Mouse (Mus musculus) ovary, adult 18-20 months (tissue): ENCODE data around the gene Btbd11.
A peak's percentile ranks its signal among the peaks of the same experiment; 100 is the strongest.

Experiments
- DNase-seq: peaks from one replicate; pipeline ENCODE4 v3.0.0; 2022; ENCODE audit warnings: low spot score, mixed read lengths

Btbd11 gene

GRCm38 (mm10) chr10:85386605-85387218, at the start of gene Btbd11:
TSS of gene Btbd11 (plus strand) at chr10:85386814.
- DNase-seq, result peak; percentile 92

- DNase-seq, result no peak
Observed at GRCm38 (mm10) chr10:85338733-85339132, 47.9 kb upstream of the Btbd11 start.

GRCm38 (mm10) chr10:85341867-85342266, 44.7 kb upstream of the Btbd11 start:
- no peak for DNase-seq

GRCm38 (mm10) chr10:85347171-85347570, 39.4 kb upstream of the Btbd11 start:
- DNase-seq, result no peak

- no peak for DNase-seq
Observed at GRCm38 (mm10) chr10:85352505-85352904, 34.1 kb upstream of the Btbd11 start.

- DNase-seq, result no peak
Observed at GRCm38 (mm10) chr10:85354270-85354669, 32.3 kb upstream of the Btbd11 start.

- DNase-seq, result no peak
Observed at GRCm38 (mm10) chr10:85359501-85360066, 27.0 kb upstream of the Btbd11 start.

GRCm38 (mm10) chr10:85362766-85363442, 23.7 kb upstream of the Btbd11 start:
- no peak for DNase-seq

- DNase-seq, result no peak
Observed at GRCm38 (mm10) chr10:85366876-85367275, 19.7 kb upstream of the Btbd11 start.

- no peak for DNase-seq
Observed at GRCm38 (mm10) chr10:85371309-85371708, 15.3 kb upstream of the Btbd11 start.

- no peak for DNase-seq
Observed at GRCm38 (mm10) chr10:85372108-85372507, 14.5 kb upstream of the Btbd11 start.

- DNase-seq, result no peak
Observed at GRCm38 (mm10) chr10:85378972-85379371, 7.6 kb upstream of the Btbd11 start.

- DNase-seq, result no peak
Observed at GRCm38 (mm10) chr10:85382981-85383380, 3.6 kb upstream of the Btbd11 start.

GRCm38 (mm10) chr10:85387219-85388070, 831 bp downstream of the Btbd11 start:
- DNase-seq, result peak; percentile 41

- no peak for DNase-seq
Observed at GRCm38 (mm10) chr10:85388071-85388750, 1.6 kb downstream of the Btbd11 start.

- DNase-seq, result no peak
Observed at GRCm38 (mm10) chr10:85388751-85389115, 2.1 kb downstream of the Btbd11 start.

GRCm38 (mm10) chr10:85389286-85390139, 2.9 kb downstream of the Btbd11 start:
- no peak for DNase-seq

GRCm38 (mm10) chr10:85393016-85393415, 6.4 kb downstream of the Btbd11 start:
- DNase-seq, result no peak

GRCm38 (mm10) chr10:85394558-85394957, 7.9 kb downstream of the Btbd11 start:
- DNase-seq, result no peak

GRCm38 (mm10) chr10:85411120-85411519, 24.5 kb downstream of the Btbd11 start:
- no peak for DNase-seq
